Mouse (Mus musculus) cortical plate, adult 2 months (tissue): ENCODE results near the gene Lrrc32.

Experiments
- CTCF ChIP-seq: fragments of 200-500 bp; IDR thresholded peaks from 2 replicates; pipeline ENCODE4 v1.5.1; 2011; ENCODE audit warnings: mild to moderate bottlenecking, control low read depth, low read length; ENCODE audit not compliant: insufficient read depth; ENCODE audit errors: extremely low read depth
- POLR2A ChIP-seq: fragments of 200-500 bp; IDR thresholded peaks from 2 replicates; pipeline ENCODE4 v1.6.1; 2011; ENCODE audit warnings: mild to moderate bottlenecking, low read length, control low read depth; ENCODE audit not compliant: insufficient read depth; ENCODE audit errors: extremely low read depth

DNA sequence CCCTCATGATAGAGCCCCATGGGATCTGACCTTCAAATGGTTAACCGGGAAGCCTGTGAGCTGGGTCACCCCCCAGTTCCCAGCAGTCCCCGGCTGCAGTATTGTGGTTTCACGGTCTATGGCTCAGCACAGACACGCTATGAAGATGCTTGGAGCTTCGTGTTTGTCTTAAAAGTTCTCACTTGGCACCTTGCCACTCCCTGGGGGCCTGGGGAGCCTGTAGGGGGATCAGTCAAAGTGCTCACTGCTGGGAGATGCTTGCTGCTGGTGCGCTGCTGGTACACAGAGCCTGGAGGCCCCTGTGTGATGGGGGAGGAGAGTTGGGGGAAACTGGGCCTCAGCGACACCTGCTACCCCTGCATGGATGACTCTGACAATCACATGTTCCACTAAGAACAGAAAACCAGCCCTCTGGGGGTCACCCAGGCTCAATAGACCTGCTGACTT lies 2.6 kb upstream of the Lrrc32 start:
- TF ChIP-seq CTCF (no peak), POLR2A (no peak)
